Mouse (Mus musculus): ENCODE measurements around the gene Ube4a.
"Not testable (repeated sequence)": the region's sequence is repeated elsewhere in the genome, so short reads cannot be mapped to it uniquely, and the experiment has no call there.

Ube4a gene

DNA sequence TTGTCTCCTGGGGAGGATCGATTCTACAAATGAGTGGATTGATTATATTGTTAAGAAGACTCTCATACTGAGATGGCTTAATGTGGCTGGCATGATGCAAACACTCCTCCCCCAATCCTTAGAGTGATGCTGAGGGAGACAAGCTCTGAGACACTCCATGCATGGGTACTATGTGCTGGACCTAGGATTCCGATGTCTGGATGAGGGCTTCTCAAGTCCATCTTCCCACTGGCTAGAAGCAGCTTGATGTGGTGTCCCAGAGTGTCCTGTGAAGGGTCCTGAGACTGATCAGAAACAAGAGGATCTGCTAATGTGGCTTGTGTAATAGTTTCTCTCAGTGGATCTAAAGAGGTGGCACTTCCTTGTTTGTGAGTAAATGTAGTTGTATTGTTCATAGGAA is 15.7 kb upstream of the Ube4a start:
- no peak for DNase-seq (ENCODE audit: low spot score)

DNA sequence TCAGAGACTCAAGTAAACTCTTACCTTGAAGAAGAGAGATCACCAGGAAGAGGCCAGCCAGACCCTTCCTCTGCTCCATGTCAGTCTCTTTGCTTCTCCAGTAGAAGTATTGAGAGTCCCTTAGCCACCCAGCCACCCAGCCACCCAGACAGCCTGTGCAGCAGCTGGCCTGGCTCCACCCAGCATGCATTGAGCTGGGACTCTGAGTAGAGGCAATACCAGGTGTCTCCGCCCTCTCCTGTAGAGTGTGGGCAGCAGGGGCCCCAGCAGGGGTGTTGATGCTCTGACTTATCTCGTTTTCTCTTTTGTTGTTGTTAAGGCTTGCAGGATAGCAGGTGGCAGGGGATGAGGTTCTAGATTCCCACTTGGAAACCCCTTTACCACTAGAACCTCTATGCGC is 14.8 kb upstream of the Ube4a start, which contains the start of gene Cd3g:
Gene Cd3g (minus strand): TSS at position 190 of the 400 bp plus-strand sequence.
- DNase-seq (ENCODE audit: low spot score), result no peak

DNA sequence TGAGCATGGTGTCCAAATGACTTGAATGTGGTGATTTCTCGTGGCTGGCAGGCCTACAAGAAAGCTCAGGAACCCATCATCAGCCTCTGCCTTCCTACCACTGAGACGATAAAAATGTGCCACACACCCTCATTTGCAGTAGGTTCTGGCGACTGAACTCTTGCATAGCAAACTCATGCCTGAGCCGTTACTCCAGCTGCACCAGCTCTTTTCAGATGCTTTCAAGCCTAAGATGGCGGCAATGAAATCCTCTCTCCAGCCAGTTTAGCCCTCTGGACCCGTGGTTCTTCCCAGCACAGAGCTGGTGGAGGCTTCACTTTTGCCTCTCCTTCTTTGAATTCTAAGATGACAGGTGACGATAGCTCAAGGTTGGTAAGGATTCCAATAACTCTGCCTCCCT is 14.4 kb upstream of the Ube4a start:
- DNase-seq (ENCODE audit: low spot score), result no peak

DNA sequence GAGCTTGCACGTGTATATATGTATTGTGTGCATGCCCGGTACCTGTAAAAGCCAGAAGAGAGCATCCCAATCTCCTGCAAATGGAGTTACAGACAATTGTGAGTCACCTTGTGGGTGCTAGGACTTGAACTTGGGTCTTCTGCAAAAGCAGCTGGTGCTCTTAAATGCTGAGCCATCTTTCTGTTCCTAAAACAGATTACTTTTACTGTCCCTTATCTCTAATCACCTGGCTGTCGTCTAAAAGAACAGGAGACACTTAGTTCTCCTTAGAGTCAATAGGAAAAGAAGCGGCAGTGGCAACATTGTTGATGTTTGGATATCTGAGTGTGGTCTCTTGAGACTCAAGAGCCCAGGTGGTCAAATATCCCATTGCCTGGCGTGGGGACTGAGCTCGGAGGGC is 12.4 kb upstream of the Ube4a start:
- no peak for DNase-seq (ENCODE audit: low spot score)

DNA sequence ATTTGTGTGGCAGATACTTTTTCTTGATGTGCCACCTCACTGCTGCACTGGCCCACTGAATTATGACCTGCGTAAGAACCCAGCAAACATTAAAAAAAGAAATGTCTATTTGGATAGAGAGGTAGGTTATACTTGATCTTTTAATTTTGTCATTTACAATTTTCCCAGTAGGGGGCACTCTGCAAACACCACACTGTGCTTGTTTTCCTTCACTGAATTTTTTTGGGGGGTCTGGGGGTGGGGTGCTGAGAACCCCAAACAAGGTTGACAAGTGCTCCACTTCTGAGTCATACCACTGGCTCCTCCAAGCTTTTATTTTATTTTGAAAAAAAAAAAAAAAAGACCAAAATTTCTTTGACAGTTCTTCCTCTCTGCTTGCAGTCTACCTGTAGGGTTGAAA is 4.0 kb upstream of the Ube4a start:
- no peak for DNase-seq (ENCODE audit: low spot score)

DNA sequence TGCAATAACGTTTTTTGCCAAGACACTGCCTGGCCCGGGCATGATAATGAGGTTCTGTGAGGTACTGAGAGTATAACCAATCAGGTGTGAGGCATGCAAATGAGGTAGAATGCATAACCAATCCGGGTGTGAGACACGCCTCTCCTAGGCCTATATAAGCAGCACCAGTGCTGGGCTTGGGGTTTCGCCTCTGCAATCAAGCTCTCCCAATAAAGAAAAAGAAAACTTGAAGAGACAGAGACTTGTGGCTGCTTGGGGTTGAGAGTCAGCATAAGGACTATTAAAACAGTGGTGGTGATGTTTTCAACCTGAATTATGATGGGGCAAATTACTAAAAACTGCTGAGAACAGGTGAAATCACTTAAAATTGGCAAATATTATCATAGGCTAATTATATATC is 2.4 kb upstream of the Ube4a start:
- not testable (repeated sequence) for DNase-seq (ENCODE audit: low spot score)

DNA sequence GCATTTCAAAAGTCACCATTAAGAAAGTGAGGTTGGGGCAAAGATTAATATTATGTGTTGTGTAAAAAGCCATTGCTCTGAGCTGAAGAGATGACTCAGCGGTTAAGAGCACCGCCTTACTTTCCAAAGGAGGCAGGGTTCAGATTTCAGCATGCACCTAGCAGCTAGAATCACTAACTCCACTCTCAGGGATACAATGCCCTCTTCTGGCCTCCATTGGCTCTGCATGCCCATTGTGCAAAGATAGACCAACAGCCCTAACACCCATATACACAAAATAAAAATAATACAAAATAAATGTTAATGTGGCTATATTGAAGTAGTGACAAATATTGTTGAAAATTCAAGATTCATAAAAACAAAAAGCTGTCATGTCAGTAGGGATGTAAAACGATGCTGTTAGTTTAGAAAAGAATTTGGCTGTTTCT is 1.4 kb upstream of the Ube4a start:
- peak; percentile 85 for DNase-seq (ENCODE audit: low spot score)

DNA sequence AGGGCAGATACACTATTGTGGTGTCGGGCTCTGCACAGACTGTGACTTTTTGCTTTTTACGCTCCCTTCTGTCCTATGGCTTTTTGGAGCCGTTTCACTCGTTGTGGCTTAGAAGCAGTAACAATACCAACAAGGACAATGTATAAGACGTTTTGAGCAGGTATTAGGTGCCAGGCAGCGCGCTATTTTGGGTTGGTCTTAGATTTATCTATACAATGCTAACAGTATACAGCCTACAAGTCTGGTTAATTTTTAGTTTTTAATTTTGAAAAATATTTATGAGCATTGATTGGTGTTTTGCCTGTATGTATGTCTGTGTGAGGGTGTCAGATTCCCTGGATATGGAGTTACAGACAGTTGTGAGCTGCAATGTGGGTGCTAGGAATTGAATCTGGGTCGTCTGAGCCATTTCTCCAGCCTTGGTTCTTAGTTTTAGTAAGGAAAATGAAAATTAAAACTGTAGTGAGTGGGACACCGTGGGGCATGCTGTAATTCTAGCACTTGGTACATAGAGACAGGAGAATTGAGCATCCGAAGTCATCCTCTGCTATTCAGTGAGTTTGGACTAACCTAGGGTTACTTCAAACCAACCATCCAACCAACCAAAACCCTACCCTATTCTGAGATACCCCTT is 550 bp upstream of the Ube4a start:
- DNase-seq (ENCODE audit: low spot score), result no peak

DNA sequence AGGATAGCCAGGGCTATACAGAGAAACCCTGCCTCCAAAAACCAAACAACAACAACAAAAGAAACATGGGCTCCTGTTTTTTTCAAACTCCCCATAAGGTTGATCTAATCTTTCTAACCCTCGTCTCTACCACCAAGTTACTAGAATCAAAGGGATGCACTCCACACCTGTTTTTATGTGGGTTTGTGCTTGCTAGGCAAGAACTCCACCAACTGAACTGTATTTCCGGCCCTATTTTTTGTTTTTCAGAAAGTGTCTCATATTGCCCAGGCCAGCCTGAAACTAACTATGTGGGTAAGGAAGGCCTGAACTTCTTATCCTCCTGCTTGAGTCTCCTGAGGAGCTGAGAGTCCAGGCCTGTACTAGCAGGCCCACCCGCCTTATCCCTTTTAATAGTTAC is 11.0 kb downstream of the Ube4a start:
- no peak for DNase-seq (ENCODE audit: low spot score)

DNA sequence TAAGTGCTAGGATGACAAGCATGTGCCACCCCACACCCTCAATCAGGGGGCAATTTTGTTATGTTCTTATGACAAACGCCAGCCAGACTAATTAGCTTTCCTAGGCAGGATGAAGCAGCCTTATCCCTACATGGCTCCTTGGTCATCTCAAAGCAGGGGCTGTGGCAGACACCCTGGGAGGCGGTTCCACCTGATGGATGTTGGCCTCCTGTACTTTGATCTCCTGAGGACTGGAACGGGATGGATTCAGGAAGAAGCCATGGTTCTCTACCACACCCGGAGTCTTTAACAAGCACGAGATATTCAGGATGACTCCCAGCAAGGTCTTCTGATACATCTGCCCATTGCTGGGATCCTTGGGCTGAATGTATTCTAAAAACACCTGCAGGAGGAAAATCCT is 17.6 kb downstream of the Ube4a start:
- DNase-seq (ENCODE audit: low spot score), result no peak

DNA sequence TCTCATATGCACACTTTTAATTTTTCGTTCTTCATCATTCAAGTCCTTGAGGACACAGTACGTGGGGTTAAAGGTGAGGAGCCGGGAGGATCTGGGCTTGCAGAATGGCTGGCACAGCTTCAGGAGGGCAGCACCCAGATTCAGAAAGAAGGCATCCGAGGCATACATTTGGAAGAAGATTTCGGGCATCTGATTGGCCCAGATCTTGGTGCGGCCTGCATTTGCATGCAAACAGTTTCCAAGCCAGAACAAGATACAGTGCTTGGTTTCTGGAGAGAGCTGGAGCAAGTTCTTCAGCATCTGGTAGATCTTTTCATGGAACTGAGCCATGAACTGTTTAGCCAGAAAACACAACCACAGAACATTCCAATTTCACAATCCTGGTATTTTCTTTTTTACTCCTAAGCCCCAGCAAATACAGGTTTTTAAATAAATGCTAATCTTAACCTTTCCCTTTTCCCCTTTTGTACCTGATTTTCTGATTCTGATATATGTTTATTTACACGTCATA is 19.2 kb downstream of the Ube4a start:
- no peak for DNase-seq (ENCODE audit: low spot score)

DNA sequence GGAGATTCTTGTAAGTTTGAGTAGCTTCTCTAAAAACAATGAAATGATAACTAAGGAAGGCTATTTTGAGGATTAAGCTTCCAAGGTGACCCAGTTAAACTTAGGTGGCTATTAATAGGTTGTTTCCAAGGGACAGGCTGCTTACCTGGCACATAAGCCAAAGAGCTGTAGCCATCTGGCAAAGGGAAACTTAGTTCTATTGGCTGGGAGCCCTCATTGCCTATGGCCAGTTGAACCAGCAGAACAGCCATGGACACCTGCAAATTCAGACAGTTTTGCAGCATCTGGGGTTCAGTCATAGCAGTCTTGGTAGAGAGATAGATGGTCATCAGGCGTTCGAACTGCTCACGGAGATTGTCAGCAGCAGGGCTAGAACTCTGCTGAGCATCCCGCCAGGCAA is 23.0 kb downstream of the Ube4a start:
- DNase-seq (ENCODE audit: low spot score), result no peak

DNA sequence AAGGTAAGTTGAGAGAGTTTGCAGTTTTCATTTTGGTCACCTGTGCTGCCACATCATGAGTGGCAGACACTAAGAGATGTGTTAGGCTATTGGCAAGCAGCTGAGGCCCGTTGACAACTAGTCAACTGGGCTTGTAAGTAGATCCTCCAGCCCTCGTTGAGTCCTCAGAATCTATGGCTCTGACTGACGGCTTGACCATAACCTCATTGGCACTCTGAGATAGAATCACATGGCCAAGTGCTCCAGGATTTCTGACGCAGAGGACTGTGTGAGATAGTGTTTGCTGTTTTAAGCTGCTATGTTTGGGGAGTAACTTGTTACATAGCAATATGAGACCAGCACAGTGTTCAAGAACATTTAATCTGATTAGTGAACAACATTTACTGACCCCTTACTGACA is 23.6 kb downstream of the Ube4a start:
- no peak for DNase-seq (ENCODE audit: low spot score)

DNA sequence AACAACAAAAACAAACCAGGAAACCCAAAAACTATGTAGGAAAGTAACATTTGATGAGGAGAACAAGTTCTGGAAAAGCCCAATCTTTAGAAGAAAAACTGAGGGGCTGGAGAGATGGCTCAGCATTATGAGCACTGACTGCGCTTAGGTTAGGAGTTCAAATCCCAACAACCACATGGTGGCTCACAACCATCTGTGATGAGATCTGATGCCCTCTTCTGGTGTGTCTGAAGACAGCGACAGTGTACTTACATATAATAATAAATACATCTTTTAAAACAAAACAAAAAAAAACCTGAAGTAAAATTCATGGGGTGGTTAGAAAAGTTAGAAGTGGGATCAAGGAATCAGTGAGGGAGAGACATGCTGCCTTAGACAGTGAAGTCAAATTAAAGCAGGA is 43.9 kb downstream of the Ube4a start:
- no peak for DNase-seq (ENCODE audit: low spot score)

DNA sequence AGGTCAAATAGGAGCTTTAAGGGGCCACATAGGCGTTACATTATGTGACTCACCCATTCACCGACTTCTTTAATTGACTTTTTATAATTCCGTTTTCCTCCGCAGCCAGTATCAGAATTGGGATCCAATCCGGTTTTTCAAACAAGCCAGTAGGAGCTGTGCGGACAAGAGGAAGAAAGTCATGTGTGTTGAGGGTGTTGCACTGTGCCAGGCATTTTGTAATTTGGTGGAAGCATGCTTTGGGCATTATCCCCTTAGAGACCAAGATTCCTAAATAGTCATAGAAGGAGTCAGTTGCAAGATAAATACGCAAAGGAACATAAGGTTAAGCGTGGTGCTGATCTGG is 44.3 kb downstream of the Ube4a start:
- DNase-seq (ENCODE audit: low spot score), result no peak

DNA sequence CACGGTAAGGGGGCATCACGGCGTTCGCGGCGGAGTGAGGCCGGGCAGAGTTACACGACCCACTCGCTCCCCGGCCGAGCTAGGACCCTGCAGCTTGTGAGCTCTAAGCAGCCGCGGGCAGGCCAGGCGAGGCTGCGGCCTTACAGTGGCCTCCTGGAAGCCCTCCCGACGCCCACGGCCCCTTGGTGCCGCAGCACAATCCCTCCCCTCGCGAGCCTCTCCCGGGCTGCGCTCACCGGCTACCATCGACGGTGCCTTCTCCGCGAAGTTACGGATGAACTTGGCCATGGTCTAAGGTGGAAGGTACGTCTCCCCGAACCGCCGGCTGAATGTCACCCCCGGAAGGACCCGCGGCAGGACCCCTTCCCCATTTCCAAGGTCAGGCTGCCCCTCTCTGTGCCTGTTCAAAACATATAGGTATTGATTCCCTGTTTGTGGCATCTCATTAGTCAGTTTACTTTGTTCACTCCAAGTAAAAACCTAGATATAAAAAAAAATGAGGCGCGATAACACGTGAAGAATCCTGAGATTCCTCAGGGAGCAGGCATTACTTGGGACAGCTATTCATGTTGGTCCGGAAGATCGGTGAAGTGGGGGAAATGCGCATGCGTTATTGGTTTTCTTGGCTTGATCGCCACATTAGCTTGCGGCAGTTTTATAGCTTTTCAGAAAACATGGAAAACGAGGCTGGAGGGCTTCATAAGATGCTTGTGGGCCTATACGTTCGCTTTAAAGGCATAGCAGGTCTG is 44.9 kb downstream of the Ube4a start, which contains the start of gene Atp5l:
Gene Atp5l (minus strand): TSS at position 369 of the 749 bp plus-strand sequence.
- DNase-seq (ENCODE audit: low spot score), result peak; percentile 96

DNA sequence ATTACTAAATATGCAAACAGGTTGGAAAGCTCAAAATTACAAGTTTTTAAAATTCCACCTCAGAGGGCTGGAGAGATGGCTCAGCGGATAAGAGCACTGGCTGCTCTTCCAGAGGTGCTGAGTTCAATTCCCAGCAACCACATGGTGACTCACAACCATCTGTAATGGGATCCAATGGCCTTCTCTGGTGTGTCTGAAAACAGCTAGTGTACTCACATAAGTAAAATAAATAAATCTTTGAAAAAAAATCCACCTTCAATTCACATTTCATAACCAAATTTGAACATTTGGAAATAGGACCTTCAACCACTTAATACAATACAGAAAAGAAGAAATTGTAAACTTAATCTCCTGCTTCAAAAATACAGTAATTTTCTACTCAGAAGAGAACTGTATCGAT is 45.8 kb downstream of the Ube4a start:
- no peak for DNase-seq (ENCODE audit: low spot score)

DNA sequence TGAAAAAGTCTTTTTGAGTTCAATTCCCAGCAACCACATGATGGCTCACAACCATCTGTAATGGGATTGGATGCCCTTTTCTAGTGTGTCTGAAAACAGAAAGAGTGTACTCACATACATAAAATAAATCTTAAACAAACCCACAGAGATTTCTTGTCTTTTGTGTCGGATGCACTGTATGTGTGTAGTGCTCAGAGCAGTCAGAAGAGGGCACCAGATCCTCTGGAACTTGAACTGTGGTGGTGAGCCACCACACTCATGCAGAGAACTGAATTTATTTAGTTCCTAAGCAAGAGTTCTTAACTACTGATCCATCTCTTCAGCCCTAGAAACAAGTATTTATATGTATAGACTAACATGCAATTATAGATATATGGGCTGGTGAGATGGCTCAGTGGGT is 49.2 kb downstream of the Ube4a start:
- peak; percentile 48 for DNase-seq (ENCODE audit: low spot score)

DNA sequence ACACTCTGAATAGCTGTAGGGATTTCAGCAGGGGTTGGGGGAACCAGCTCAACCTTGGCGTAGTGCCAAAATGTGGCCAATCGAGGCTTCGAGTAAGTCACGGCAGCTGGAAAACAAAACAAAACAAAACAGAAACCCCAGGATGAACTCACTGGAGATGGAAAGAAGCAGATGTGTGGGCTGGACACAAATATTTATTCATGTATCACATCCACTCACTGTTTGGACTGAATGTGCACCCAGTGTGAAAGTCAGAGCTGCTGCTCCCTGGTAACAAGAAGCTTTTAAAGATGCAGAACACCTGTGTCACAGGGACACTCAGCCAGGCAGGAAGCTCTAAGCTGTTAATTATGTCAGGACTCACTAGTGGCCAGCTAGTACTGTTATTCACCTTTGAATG is 50.7 kb downstream of the Ube4a start:
- DNase-seq (ENCODE audit: low spot score), result no peak

DNA sequence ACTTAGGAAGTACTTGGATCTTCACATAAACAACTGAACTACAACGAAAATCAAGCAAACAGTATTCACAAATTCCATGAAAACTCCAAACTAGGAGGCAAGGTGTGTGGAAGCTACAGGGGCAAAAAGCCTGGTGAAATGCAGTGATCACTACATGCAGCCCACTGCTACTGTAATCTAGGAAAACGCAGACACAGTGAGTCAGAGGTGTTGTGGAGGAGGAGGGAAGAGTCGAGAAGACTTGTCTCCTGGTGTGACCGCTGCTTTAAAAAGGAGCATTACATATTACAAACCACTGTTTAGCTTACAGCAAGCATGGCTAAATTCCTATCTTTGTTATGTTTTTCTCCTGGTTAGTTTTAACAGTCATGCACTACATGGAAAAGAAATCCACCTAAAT is 54.0 kb downstream of the Ube4a start:
- no peak for DNase-seq (ENCODE audit: low spot score)

DNA sequence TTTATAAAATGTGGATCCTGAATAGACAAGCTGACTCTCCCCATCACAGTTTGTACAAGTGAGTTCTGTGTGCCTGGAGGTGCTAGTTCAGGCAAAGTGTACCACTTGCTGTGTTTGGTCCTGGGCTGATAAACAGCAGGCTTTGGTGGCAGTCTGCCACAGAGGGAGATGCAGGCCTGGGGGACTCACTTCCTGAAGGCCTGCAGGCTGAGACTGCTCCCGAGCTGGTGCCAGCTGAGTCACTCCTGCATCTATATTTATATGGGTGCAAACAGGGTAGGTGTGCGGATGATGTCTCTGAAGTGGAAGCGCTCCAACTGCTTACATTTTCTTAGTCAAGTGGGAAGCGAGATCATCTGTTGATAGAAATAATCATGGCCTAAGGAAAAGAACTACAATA is 59.8 kb downstream of the Ube4a start:
- no peak for DNase-seq (ENCODE audit: low spot score)

DNA sequence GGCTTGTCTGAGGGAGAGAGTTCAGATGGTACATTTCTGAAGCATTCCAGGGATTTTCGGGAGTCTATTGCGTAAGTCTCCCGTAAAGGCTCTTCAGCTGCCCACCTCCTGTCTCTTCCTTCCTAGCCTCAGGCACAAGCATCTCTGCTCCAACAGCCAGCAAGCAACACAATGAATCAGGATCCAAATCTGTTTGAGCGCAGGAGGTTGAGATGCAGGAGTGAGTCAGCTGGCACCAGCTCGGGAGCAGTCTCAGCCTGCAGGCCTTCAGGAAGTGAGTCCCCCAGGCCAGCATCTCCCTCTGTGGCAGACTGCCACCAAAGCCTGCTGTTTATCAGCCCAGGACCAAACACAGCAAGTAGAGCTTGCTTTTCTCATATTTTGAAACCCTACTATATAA is 60.4 kb downstream of the Ube4a start:
- no peak for DNase-seq (ENCODE audit: low spot score)

DNA sequence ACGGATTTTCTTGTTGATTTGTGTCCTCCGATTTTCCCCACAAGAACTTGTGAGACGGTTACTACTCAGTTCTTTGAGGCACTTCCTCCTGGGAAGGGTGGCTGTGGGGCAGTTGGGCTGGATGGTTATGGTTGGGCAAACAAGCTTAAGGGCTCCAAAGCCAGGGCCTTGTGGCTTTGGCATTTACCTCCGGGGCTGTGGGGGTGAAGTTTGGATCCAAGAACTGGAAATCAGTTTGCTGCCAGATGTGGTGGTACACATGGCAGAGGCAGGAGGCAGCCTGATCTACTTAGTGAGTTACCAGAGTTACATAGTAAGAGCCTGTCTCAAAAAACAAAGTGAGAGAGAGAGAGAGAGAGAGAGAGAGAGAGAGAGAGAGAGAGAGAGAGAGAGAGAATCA is 61.5 kb downstream of the Ube4a start:
- DNase-seq (ENCODE audit: low spot score), result no peak

DNA sequence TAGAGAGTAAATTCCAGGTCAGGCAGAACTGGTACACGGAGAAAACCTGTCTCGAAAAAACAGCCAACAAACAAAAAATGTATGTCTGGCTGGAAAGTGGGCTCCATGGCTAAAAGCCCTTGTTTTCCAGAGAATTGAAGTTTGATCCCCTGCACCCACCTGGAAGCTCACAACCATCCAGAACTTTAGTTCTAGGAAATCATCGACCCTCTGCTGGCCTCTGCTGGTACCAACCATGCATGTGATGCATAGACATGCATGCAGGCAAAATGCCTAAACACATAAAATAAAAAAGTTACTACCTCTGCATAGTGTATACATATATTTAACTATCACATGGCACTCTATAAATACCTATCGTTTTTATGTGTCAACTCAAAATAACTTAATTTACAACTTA is 65.0 kb downstream of the Ube4a start:
- DNase-seq (ENCODE audit: low spot score), result no peak

Data from c-Kit-positive CD71-positive TER-119-positive erythroid progenitor cells, embryonic 14.5 days (primary cell).